19 mouse cellular contexts compared by ENCODE assay signal in the genomic region with DNA sequence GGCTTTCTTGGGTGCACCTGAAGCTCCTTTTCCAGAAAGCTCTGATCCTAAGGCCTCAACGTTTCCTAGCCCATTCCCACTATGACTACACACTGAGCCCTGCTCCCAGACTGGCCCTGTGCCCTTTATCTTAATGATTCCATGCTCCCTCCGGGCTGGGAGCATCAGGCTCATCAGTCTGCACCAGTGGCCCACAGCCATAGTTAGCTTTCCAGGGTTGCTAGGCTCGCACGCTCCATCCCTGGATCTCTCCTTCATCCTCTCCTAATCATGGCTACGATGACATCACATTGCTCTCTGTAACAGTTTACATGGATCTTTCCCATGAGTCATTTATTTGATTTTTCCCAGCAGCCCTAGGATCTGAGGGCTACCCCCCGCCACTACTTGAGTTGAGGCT.
"Had no signal": no experiment of that assay in that cellular context is flagged by ENCODE, and none has a peak within 500 bp of the region (broad histone marks: within the 10 kb centered on the region; RNA-seq: fewer than 3 reads in every experiment).

No protein-coding gene starts in this region.

- ATAC-seq: liver, postnatal 0 days; lung, postnatal 0 days; midbrain, embryonic 15.5 days had no signal

- H3K4me3 ChIP-seq: limb, embryonic 12.5 days; limb, embryonic 15.5 days; midbrain, embryonic 12.5 days; midbrain, embryonic 15.5 days; myocyte; neural tube, embryonic 13.5 days had no signal

- H3K9ac ChIP-seq: limb, embryonic 12.5 days; limb, embryonic 15.5 days; liver, embryonic 14.5 days; liver, postnatal 0 days; lung, embryonic 14.5 days; midbrain, embryonic 12.5 days; midbrain, embryonic 15.5 days; neural tube, embryonic 13.5 days had no signal

- H3K27ac ChIP-seq: limb, embryonic 12.5 days; limb, embryonic 15.5 days; liver, embryonic 14.5 days; midbrain, embryonic 12.5 days; midbrain, embryonic 15.5 days; neural tube, embryonic 13.5 days had no signal

- H3K27me3 ChIP-seq: limb, embryonic 15.5 days; midbrain, embryonic 12.5 days; midbrain, embryonic 15.5 days; neural tube, embryonic 13.5 days had no signal

- H3K4me2 ChIP-seq: limb, embryonic 12.5 days; limb, embryonic 15.5 days; liver, embryonic 11.5 days; lung, embryonic 14.5 days; midbrain, embryonic 12.5 days; midbrain, embryonic 15.5 days; neural tube, embryonic 13.5 days had no signal

- H3K36me3 ChIP-seq: limb, embryonic 12.5 days; limb, embryonic 15.5 days; midbrain, embryonic 12.5 days; midbrain, embryonic 15.5 days; neural tube, embryonic 13.5 days had no signal

- H3K9me3 ChIP-seq: limb, embryonic 12.5 days; limb, embryonic 15.5 days; midbrain, embryonic 12.5 days; midbrain, embryonic 15.5 days; neural tube, embryonic 13.5 days had no signal

- DNase-seq: kidney, adult 18-20 months; kidney, adult 9 months; kidney, postnatal 14 days; kidney, postnatal 4 days; left cerebral cortex, postnatal 4 days; liver, postnatal 0 days; lung, embryonic 14.5 days; lung, postnatal 4 days; retina, postnatal 1 day; thymus, postnatal 25 days had no signal
